Mouse (Mus musculus) cerebellum, postnatal 10 days (tissue): Measurements from ENCODE around the gene Spint5.
"Not testable (repeated sequence)": the region's sequence is repeated elsewhere in the genome, so short reads cannot be mapped to it uniquely, and the experiment has no call there.

ENCODE experiments used
- DNase-seq, 2 experiments: peaks; one replicate each; pipeline ENCODE4 v3.0.0; 2021; ENCODE audit warnings: mixed read lengths in 2 of 2

Spint5 gene

GRCm38 (mm10) chr2:164715005-164715404 is at the start of gene Spint5:
Gene Spint5, plus strand, starts transcription at chr2:164715305.
- no peak for DNase-seq

DNA sequence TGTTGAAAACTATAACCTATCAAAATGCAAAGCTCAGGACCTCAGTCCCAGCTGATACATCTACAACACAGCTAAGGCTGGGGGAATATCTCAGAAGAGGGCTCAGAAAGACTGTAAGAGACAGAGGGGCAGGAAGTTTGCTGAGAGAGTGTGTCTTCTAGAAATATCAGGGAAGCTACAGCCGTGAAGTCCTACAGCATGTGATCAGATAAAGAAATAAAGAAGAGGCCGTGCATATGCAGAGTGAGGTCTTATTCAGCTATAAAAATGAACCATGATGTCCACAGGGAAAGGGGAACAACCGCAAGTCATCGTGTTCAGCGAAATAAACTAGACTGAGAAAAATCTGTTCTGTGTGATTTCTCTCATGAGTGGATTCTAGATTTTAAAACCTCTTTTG is 44.8 kb upstream of the Spint5 start:
- DNase-seq, result no peak

DNA sequence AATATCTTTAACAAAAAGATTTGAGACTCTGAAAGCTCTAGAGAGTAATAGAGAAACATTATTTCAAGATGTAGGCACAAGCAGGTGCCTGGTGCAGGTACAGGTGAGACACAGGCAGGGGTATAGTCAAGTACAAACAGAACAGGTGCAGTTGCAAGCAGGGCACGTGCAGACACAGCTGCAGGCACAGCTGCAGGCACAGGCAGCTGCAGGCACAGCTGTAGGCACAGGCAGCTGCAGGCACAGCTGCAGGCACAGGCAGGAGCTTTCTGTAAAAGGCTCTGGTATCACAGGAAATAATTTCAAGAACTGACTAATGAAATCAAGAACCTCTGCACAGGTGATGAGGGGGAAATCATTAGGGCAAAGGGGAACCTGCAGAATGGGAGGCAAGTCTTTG is 44.2 kb upstream of the Spint5 start:
- no peak for DNase-seq

GRCm38 (mm10) chr2:164673987-164674386 is 41.1 kb upstream of the Spint5 start, which contains the start of gene Wfdc11:
Gene Wfdc11, minus strand, starts transcription at chr2:164674087.
- no peak for DNase-seq

- DNase-seq, result no peak
Measured at GRCm38 (mm10) chr2:164676103-164676502, 39.0 kb upstream of the Spint5 start.

GRCm38 (mm10) chr2:164676916-164677685 is 38.0 kb upstream of the Spint5 start:
- no peak for DNase-seq

DNA sequence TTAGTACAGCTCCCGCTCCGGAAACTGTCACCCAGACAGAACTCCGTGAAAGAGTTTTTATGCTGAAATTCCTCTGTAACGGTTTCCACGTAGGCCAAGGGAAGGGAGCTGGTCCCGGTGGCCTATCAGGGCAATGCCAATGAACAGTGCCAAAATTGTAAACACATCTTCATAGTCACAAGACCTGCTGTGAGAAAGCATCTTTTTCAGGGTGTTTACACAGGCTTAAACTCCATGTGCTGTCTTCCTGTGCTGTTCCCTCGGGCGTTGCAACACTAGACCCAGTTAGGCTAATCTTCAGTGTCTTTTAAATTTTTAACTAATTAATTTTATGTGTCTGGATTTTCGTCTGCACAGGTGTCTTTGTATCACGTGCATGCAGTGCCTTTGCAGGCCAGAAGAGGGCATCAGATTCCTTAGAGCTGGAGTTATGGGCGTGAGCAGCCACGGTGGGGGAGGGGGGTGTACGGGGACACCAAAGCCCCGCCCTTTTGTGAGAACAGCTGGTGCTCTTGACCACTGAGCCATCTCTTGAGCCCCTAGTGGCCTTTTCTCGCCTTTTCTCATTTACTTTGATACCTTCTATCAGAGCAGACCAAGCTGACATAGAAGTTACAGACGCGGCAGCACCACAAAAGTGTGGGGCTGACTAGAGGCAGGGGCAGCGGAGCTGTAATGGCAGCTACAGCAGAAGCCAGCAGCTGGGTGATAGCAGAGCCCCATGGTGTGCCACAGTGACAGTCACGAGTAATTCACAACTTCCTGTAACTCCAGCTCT is 36.1 kb upstream of the Spint5 start:
- DNase-seq, result peak; percentile 87 to 88

- DNase-seq, result peak in 1 of 2 experiments; percentile 9
Measured at GRCm38 (mm10) chr2:164679906-164680305, 35.2 kb upstream of the Spint5 start.

GRCm38 (mm10) chr2:164684807-164685206 is 30.3 kb upstream of the Spint5 start, which contains the start of gene Wfdc13:
Gene Wfdc13, plus strand, starts transcription at chr2:164685107.
- no peak for DNase-seq

DNA sequence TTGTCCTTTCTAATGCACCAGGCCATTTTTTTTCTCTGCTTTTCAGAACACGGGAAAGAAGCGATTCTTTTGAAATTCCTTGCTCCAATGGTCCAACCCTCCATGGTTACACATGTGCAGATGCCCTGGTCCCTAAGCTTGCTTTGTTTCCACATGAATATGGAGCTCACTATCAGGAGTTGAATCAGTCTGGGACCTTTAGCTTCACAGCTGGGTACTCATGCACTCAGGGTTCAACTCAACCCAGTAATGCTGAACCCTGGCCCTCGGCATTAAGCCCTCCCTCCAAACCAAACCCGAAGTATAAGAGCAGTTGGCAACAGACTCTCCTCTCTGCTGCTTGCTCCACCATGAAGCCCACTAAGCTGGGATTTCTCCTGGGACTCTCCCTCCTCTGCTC is 16.9 kb upstream of the Spint5 start, which contains the start of gene Spint4:
Gene Spint4, plus strand, starts transcription at position 301 of the 400 bp plus-strand sequence.
- no peak for DNase-seq

GRCm38 (mm10) chr2:164700959-164701358 is 14.1 kb upstream of the Spint5 start:
- DNase-seq, result no peak

DNA sequence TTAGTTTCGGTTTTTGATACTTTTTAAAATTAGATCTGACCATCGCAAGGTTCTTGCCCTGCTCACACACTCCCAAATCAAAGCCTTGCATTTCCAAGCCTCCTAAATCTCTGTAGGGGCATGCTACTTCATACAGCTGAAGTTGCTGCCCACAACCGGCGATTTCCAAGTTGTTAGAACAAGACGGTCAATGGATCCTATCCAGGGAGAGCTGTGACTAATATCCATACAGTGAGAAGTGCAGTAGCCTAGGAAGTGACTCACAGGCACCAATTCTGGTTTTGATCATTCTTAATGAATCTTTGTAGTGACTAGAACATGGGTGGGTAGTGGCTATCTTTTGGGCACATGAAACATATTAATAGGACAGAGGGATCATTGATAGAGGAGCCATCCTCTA is 13.3 kb upstream of the Spint5 start:
- DNase-seq, result no peak

DNA sequence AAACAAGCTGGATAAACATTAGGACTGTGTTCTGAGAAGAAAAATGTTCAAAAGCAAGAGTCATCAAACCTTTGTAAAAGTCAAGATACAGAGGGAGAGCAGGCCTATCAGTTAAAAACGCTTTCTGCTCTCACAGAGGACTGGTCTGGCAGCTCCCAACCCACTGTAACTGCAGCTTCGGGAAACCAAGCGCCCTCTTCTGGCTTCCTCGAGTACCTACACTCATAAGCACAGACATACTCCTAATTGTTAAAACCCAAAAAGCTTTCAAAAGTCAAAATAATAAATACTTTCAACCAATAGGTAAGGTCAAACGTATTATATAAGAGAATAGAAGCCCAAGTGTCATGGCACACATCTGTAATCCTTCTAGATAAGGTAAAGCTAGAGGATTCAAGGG is 10.9 kb upstream of the Spint5 start:
- no peak for DNase-seq

DNA sequence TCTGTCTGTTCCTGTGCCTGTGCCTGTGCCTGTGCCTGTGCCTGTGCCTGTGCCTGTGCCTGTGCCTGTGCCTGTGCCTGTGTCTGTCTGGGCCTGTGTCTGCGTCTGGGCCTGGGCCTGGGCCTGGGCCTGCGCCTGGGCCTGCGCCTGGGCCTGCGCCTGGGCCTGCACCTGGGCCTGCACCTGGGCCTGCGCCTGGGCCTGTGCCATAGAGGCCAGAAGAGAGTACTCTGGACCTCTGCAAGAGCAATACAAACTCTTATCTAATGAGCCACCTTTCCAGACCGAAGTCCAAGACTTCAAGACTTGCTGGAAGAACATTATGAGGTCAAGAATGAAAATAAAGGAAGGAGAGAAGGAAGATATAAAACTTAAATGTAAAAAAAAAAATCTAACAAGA is 9.8 kb upstream of the Spint5 start:
- no peak for DNase-seq

DNA sequence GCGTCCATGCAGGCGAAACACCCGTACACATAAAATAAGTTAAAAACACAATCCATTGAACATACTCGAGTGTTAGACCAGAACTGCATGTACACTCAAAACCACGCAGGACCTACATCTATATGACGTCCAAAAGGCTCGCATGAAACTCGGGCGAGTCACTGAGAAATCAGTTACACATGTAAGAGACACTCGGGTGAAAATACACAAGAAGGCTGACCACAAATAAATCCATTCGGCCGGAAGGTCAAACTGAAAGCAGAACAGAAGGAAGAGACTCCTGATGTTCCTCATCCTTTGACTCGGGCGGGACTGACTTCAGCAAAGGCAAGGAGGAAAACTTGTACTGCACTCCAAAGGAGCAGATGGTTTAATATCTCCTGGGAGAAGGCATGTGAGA is 9.1 kb upstream of the Spint5 start:
- no peak for DNase-seq

DNA sequence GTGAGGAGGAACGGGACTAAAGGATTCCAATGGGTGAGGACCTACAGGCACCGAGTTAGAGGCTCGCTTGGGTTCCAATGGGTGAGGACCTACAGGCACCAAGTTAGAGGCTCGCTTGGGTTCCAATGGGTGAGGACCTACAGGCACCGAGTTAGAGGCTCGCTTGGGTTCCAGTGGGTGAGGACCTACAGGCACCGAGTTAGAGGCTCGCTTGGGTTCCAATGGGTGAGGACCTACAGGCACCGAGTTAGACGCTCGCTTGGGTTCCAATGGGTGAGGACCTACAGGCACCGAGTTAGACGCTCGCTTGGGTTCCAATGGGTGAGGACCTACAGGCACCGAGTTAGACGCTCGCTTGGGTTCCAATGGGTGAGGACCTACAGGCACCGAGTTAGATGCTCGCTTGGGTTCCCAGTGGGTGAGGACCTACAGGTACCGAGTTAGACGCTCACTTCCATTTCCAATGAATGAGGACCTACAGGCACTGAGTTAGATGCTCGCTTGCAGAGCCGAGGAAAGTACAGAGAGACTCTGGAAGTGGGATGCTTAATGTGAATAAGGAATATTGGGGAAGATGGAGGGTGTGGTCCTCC is 1.2 kb downstream of the Spint5 start:
- DNase-seq, result not testable (repeated sequence)

DNA sequence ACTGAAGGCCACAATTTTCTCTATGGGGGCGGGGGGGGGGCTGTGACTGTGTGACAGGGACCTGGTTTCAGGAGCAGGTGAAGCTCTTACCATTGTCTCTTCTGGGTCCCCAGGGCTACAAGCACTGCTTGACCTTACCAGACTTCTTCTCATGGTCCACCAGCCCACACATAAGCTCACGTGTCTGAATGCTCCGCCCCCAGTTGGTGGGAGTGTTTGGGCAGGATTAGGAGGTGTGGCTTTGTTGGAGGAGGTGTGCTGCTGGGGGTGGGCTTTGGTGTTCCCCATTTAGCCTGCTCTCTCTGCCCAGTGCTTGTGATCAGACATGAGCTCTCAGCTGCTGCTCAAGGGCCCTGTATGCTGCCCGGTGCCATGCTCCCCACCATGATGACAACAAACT is 8.2 kb downstream of the Spint5 start:
- DNase-seq, result no peak

- peak; percentile 82 to 85 for DNase-seq
Measured at GRCm38 (mm10) chr2:164725895-164726619, 11.0 kb downstream of the Spint5 start.

DNA sequence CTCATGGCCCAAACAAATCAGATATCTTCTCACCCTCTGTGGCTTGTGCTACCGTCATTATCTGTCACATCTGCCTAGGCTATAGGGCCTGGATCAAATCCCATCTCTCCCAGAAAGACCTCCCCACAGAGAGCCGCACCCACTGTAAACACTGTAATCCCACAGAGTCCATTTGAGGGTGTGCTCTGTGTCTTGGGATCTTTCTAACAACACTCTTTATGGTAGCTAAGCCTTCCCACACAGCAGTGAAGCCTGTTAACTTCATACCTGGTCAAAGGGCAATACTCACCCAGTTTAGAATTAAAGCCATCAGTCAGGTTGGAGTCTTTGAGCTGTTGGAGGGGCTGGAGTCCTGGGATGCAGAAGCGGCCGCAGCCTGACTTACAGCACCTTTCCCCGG is 16.6 kb downstream of the Spint5 start:
- DNase-seq, result no peak

GRCm38 (mm10) chr2:164733259-164733658 is 18.2 kb downstream of the Spint5 start:
- DNase-seq, result no peak

- DNase-seq, result no peak
Measured at GRCm38 (mm10) chr2:164734839-164735238, 19.7 kb downstream of the Spint5 start.

DNA sequence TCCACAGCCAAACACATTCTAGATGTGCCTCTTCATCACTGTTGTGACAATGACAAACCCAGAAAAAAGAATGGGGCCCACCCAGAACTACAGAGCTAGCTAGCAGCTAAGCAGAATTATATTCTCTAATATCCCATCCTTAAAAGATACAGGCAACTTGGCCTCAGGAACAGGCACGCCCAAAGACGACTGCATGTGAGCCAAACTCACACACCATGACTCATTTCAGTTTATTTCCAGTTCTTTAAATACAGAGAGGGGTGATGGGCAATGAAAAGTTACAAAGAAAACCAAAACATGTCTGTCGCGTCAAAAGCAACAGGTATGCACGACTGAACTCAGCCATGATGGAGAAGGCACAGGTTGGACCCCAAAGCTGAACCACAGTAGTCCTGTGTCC is 20.3 kb downstream of the Spint5 start:
- no peak for DNase-seq
